Mouse (Mus musculus): ENCODE data around the gene Atp2a3.
A peak's percentile ranks its signal among the peaks of the same experiment; 100 is the strongest.

The Atp2a3 gene

DNA sequence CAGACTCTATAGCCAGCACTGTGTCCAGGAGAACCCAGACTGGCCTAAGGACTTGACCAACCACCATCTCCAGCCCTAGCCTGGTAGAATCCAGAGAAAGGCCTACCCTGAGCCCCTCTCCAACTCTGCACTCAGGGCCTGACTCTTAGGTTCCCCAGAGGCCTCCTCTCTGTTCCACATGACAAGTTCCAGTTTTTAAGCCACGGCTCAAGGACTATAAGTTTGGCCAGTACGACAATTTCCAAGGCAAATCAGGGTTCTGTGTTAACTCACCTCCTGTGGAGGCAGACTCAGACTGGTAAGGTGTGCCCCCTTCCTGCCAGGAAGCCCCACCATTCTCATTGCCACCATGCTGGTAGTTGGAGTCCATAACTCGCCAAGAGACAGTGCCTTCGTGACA, 6.8 kb upstream of the Atp2a3 start:
- DNase-seq (ENCODE audit: low spot score in 2 of 2), result no peak

DNA sequence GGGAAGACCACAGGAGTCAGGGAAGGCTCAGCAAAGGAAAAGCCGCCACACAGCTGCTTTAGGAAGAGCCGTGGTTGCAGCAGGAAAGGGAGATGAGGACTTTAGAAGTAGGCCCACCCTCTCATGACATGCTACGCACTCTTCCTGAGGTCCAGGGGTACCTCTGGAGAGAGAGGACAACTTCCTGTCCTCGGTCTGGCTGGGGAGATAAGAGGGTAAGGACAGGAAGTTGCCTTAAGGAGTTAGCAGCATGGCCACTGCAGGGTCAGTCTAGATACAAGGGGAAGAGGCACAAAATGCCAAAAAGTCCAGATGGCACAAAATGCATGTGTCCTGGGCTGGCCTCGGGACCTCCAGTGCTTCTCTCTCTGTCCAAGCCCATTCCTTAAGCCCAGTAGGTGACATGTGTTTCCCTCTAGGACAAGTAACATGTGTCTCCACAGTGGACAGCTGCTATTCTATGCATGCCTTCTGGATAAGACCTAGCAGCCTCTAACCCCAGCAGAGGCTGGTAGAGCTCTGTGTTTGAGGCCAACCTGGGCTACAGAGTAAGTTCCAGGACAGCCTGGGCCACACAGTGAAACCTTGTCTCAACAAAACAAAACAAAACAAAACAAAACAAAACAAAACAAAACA, 5.5 kb upstream of the Atp2a3 start:
- no peak for DNase-seq (ENCODE audit: low spot score in 2 of 2)

DNA sequence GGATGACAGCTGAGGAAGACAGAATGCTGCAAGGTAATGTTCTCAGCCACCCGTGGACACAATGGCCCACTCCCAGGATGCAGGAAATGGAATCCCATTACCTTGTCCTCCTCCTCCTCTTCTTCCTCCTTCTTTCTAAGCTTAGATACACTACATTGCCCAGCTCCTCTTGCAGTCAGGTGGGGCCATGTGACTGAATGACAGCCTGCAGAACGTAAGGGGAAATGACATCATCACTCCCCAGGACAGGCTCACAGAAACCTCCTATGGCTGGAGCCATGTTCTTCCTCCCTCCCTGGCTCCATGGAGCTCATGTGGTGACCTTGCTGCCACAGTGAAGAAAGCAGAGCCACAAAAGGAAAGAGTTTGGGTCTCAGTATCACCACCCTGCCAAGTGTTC, 3.7 kb upstream of the Atp2a3 start:
- no peak for DNase-seq (ENCODE audit: low spot score in 2 of 2)

DNA sequence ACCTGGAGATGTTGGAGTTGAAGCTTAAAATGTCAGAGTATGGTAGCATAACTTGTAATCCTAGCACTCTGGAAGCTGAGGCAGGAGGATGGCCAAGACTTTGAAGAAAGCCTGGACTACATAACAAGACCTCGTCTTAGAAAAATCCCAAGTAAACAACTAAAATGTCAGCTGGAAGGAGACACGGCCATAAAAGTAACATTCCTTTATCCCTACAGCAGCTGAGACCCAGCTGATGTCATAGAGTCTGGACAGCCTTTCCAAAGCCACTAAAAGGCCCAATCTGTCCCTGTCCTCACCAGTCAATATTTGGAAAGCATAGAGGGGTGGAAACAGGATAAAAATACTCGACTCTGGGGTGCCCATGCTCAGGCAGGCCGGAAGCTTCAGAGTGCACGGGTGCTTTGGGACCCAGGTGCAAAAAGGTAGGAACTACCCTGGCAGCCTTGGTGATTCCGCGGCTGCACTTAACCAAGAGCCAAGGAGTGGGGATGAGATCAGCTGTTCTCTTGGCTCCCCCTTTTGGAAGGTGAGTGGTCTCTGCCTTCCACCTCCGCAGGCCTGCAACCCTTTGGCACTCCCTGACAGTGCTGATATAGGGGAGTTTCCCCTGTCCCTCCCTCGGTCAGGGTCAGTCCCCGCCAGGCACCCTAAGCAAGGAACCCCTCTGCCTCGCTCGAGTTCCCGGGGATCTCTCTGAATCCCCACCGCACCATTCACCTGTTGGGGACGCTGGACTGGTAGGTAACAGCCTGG, 867 bp upstream of the Atp2a3 start:
- DNase-seq (ENCODE audit: low spot score in 2 of 2), result no peak

DNA sequence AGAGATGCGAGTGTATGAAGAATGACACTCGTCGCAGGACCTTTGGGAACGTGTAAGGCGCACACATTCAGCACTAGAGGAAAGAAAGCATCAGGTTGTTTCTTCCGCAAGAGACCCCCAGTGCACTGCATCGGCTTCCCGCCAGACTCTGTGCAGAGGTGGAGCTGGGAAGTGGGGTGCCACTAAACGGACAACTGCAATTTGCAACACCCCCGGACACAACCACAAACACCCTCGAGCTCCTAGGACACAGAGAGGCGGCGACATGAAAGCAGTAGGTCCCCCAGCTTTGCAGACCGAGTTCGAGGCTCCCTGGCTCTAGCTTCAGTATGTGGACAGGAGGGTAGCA, 272 bp upstream of the Atp2a3 start:
- DNase-seq (ENCODE audit: low spot score in 2 of 2), result no peak

DNA sequence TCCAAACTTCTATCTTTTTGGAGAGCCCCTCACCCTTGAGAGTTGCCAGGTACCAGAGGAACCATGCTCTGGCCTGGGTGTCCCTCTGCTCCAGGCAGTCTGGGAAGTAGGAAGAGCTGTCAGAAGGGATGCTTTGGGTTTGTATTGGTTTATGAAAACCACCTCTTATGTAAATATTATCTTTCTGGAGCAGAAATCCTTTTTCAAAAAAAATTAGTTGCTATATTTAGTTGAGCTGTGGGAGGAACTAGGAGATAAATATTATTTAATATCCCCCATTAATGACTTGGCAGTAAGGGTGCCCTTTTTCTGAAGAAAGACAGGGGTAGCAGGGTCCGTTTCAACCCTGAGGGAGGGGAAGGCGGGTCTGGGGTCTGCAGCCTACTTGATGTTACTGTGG, 1.4 kb downstream of the Atp2a3 start:
- no peak for DNase-seq (ENCODE audit: low spot score in 2 of 2)

DNA sequence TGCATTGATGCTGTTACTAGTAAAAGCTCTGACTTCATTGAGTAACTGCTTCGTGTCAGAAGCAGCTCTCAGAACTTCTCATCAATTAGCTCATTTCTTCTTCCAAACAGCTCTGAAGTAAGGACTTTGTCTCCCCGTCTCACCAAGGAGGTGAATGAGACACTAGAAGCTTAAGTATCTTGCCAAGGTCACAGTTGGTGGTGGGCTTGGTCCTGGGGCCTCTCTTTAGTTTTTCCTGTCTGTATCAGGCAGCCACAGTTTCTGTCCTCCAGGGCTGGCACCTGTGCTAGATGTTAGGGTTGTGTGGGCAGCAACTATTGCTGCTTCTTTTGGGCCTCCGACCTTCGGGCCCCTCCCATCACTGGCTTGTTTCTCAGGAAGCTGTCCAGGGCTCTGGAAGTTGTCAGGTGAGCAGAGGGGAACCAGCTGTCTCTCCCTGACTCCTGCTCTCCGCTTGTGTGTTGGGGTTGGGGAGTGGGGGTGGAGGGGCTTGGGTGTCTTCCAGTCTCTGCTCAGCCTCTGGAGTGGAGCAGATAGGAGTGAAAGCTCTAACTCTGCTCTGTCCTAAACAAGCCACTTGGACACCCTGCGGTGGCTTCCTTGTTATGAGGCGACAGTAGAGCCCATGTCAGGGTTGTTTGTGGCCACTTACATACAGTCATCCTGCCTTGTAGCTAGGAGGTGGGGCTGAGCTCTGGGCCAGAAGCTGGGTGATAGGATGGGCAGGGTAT, 2.3 kb downstream of the Atp2a3 start:
- no peak for DNase-seq (ENCODE audit: low spot score in 2 of 2)

DNA sequence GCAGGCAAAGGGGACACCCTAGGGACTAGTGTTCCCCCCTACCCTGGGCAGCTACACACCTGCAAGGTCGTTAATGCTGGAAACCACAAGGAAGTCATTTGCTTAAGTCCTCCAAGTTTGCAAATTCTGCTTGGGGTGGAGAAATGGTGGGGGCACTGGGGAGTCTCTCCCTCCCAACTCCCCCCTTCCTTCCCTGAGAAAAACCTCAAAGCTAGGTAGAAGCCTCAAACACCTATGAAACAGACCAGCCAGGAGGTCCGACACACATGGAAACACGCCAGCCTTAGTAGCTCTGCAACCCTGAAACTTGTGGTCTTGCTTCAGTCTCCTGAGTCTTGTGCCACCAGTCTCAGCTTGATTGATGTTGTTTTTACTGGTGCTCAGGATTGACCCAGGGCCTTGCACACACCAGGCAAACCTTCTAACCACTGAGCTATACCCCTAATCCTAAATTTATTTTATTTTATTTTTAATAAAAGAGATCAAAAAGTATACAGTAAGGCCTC, 2.9 kb downstream of the Atp2a3 start:
- DNase-seq (ENCODE audit: low spot score in 2 of 2), result no peak

DNA sequence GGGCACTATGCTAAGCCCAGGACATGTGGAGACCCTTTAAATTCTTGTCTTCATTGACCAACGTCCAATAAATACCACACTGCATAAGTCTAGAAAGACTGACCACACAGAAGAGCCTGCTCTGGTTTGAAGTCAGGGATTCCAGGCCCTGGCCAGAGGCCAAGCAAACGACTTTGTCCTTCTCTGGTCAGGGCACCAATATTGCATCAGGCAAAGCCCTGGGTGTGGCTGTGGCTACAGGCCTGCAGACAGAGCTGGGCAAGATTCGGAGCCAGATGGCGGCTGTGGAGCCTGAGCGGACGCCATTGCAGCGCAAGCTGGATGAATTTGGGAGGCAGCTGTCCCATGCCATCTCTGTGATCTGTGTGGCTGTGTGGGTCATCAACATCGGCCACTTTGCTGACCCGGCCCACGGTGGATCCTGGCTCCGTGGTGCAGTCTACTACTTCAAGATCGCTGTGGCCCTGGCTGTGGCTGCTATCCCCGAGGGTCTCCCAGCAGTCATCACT, 14.1 kb downstream of the Atp2a3 start:
- no peak for DNase-seq (ENCODE audit: low spot score in 2 of 2)

DNA sequence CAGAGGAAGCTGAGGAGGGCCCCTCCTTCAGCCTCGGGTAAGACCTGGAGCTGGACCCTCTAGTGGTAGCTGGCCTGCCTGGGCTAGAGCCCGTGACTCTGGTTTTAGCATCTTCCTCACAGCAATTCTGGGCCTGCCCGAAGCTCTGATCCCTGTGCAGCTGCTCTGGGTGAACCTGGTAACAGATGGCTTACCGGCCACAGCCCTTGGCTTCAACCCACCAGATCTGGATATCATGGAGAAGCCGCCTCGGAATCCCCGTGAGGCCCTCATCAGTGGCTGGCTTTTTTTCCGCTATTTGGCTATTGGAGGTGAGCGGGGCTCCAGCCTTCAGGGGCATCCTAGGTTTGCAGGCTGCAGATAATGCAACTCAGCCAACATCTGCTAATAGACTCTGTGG, 21.5 kb downstream of the Atp2a3 start:
- DNase-seq (ENCODE audit: low spot score in 2 of 2), result no peak

DNA sequence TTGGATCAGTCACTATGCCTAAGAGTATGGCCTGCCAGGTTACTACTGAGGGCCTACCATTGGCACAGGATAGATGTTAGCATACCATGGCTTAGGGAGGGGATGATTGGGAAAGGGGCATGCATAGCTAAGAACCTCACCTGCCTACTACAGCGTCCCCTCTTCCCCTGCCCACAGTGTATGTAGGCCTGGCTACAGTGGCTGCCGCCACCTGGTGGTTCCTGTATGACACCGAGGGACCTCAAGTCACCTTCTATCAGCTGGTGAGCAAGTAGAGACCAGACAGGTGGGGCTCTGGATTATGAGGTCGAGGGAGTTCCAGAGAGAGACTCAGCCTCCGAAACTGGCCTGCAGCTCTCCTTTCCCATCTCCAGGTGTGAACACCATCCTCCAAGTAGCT, 22.3 kb downstream of the Atp2a3 start:
- DNase-seq (ENCODE audit: low spot score in 2 of 2), result no peak

DNA sequence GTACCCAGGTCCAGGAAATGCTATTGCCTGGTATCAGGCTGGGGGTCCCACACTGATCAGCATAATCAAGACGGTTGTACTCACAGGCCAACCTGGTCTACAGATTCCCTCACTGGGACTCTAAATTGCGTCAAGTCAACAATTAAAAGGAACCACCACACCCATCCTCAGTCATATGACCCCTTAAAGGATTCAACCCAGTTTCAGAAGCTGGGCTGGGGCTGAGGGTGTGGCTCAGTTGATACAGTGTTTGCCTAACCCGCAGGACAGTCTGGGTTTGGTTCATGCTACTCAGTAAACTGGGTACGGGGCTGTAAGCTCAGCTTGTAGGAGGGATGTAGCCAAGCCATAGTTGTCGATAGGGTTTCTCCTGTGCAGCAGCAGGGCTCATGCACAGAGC, 25.8 kb downstream of the Atp2a3 start:
- no peak for DNase-seq (ENCODE audit: low spot score in 2 of 2)

DNA sequence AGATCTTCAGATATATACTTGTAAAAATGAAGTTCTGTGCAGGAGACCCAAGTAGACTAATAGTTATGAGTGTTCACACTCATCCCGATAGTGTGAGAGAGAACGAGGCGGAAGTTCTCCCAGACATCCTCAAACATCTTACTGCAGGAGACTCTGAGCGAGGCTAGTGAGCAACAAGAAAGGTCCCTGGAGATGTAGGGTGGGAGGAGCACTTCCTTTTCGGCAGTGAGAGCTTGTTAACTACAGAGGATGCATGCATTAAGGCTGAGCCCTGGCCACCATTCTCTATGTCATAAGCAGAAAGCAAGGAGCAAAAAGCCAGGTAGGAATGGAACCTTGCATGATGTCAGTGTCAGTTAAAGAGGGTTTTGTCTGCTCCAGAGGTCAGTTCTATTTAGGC, 26.3 kb downstream of the Atp2a3 start:
- DNase-seq (ENCODE audit: low spot score in 2 of 2), result no peak

DNA sequence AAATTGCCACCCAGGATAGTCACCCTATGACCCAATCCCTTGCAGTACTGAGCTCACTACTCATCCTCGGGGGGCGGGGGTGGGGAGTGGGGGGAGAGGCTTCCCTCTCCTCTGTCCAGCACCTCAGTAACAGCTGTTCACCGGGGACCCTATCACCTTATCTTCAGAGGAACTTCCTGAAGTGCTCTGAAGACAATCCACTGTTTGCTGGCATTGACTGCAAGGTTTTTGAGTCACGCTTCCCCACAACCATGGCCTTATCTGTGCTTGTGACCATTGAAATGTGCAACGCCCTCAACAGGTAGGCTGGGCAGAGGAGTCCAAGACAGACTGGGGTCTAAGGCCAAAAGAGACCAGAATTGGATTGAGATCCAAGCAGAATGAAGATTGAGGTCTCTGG, 26.8 kb downstream of the Atp2a3 start:
- DNase-seq (ENCODE audit: low spot score in 2 of 2), result no peak

DNA sequence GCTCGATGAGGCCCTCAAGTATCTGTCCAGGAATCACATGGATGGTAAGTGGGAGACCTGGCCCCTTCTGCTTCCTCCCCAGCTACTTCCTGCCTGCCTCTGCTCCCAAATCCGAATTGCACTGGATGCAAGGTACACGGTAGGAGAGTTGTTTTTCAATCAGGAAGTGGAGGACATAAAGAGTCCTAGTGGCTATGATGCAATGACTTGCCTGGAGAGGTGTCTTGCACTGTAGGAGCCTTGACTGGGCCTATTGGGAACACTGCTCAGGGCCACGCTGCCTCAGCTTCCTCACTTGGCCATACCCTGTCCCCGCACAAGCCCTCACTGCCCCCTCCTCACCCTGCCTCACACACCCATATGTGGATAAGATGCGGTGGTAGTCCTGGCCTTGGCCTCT, 28.1 kb downstream of the Atp2a3 start:
- DNase-seq (ENCODE audit: low spot score in 2 of 2), result no peak

DNA sequence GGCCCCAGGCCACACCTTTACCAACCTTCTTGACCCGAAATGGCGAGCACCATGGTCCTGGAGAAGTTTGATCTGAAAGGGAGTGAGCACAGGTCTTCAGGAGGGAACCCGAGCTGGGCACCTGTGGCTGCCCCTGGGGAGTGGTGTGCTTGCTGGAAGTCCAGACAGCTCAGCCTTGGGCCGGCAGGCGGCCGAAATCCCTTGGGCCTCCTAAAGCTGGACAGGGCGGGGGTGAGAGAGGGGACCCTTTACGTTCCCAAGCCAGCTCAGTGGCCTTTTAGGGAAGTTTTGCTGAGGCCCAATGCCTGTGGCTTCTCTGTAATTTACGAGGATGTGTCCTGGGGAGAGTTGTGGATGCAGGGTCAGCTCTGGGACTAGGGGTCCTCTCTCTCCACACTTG, 29.7 kb downstream of the Atp2a3 start:
- DNase-seq (ENCODE audit: low spot score in 2 of 2), result no peak

DNA sequence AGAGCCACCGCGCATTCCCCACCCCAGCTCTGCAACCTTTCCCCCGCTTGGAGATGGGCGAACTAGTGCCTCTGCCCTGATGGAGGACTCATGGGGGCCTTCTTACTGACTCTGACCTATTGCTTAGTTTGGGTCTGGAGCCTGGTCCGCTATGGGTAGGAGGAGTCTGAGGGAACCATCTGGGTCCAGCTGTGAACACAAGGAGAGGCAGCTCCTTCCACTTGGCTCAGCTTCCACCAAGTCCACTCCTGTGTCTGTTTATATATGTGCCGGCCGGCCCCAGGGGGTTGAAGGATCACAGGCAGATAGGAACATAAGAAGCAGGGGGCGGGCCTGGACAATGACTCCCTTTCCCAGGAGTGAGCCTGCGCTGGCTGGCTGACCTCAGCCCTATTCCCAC, 31.0 kb downstream of the Atp2a3 start:
- no peak for DNase-seq (ENCODE audit: low spot score in 2 of 2)

DNA sequence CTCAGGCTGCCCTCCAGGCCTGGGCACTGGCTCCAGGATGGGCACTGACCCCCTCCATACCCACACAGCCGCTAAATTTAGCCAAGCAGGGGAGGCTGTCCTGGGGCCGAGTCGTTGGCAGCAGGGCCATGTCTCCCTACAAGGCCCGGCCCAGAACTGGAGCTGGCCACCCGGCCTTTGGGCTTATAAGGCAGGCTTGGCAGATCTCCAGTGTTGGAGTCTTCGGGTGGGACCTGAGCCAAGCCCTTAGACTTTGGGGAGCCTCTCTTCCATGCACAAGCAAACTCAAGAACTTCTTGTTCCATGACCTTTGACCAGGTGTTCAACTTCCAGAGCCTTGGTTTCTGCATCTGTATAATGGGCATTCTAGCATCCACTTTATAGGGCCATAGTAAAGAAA, 35.4 kb downstream of the Atp2a3 start:
- no peak for DNase-seq (ENCODE audit: low spot score in 2 of 2)

DNA sequence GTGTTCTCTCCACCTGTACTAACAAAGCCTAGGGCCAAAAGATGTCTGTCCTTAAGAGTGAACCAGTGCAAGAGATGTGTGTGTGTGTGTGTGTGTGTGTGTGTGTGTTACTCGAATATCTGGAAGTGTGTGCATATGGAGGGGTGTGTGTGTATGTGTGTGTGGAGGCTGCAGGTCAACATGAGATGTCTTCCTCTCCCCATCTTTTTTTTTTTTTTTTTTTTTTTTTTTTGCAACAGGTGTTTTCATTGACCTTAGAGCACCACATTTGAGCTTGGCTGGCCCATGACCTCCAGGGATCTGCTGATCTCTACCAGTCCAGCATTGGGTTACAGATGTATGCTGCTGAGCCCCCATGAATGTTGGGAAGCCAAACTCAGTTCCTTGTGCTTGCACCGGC, 35.8 kb downstream of the Atp2a3 start:
- no peak for DNase-seq (ENCODE audit: low spot score in 2 of 2)

DNA sequence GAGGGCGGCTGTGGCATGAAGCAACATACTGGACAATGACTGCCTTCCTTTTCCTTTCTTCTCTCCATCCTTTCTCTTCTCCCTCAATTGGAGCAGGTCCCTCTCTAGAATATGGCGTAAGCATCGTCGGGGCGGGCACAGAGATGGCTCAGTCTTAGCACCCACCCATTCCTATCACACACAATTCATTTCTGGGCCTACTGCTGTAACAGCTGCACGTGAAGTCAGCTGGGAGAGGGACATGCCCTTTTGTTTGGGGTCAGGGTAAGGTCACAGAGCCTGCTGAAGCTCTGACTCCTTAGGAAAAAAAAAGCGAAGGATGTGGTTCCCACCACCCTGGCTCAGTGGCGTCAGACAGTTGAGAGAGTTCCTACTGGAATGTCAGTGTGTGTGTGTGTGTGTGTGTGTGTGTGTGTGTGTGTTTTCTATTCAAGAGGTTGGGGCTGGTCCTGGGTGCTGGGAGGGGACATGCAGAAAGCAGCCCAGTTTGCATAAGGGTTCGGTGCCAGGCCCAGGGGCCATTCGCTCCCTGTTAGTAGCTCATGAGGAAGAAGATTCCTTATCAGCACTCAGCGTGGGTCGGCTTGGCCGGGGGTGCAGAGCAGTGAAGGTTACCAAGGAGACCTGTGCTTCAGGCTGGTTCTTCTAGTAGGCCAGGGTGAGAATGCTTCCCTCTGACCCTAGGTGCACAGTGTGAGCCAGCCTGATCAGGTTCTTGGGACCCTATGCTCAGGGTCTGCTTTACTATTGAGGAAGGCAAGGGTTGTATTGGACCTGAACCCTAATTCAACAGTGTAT, 36.8 kb downstream of the Atp2a3 start:
- DNase-seq (ENCODE audit: low spot score in 2 of 2), result no peak

DNA sequence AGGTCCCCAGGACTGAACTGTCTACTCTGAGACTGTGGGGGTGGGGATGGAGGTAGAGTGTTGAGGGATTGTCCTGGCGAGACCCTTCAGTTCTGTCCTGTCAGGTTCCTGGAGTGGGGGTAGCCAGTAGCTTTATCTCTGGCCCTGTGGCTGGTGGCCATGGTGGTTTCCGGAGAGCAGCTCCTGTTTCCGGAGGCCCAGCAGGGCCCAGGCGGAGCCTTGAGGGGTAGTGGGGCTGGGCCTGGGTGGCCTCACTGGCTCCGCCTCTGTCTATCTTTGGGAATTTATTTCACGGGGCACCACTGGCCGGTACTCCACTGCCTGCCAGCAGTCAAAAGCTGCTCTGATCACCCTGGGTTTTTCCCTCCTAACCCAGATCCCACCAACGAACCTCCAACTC, 37.8 kb downstream of the Atp2a3 start, which contains the start of gene P2rx1:
P2rx1 (plus strand) TSS at position 333 of the 400 bp plus-strand sequence.
- no peak for DNase-seq (ENCODE audit: low spot score in 2 of 2)

DNA sequence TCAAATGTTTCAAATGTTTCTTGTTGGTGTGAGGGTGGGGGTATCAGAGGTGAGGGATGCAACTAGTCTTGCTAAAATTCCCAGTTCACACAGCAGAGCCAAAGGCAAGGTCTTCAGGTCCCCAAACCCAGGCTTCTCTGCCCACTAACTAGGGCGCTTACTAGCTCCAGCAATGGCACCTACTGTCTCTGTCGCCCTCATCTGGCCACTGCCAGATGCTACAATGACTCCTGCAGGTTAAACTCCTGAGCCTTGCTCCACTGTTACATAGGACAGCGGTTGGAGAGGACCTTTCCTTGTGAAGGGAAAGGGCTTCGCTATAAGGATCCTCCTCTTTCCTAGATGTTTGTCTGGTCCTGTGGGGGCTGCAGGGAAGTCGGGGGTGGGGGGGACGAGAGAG, 40.1 kb downstream of the Atp2a3 start:
- DNase-seq (ENCODE audit: low spot score in 2 of 2), result peak in 1 of 2 experiments; percentile 36

Measured in right cerebral cortex, postnatal 36 days (tissue).